21 mouse cellular contexts compared by ENCODE assay signal in genomic region chr13:63799940-63800339, GRCm38 (mm10).
"Had no signal": no experiment of that assay in that cellular context is flagged by ENCODE, and none has a peak within 500 bp of the region (broad histone marks: within the 10 kb centered on the region; RNA-seq: fewer than 3 reads in every experiment).

No protein-coding gene starts in this region.

- DNase-seq: kidney, postnatal 10 days; kidney, postnatal 36 days; layer of hippocampus, postnatal 36 days; left cerebral cortex, postnatal 4 days; liver, postnatal 0 days; lung, embryonic 14.5 days; right cerebral cortex, adult 18-20 months; right cerebral cortex, postnatal 14 days; right cerebral cortex, postnatal 4 days; thymus, postnatal 25 days had no signal

- H3K36me3 ChIP-seq: kidney, embryonic 15.5 days; limb, embryonic 12.5 days; limb, embryonic 15.5 days; midbrain, embryonic 12.5 days; midbrain, embryonic 15.5 days; neural tube, embryonic 12.5 days; neural tube, embryonic 15.5 days had no signal

- H3K4me1 ChIP-seq: kidney, embryonic 15.5 days; limb, embryonic 12.5 days; limb, embryonic 15.5 days; midbrain, embryonic 12.5 days; midbrain, embryonic 15.5 days; neural tube, embryonic 12.5 days; neural tube, embryonic 15.5 days had no signal

- H3K27me3 ChIP-seq: kidney, embryonic 15.5 days; limb, embryonic 12.5 days; limb, embryonic 15.5 days; midbrain, embryonic 12.5 days; midbrain, embryonic 15.5 days; neural tube, embryonic 12.5 days; neural tube, embryonic 15.5 days had no signal

- H3K4me3 ChIP-seq: kidney, embryonic 15.5 days; limb, embryonic 12.5 days; limb, embryonic 15.5 days; midbrain, embryonic 12.5 days; midbrain, embryonic 15.5 days; neural tube, embryonic 12.5 days; neural tube, embryonic 15.5 days had no signal

- H3K9me3 ChIP-seq: kidney, embryonic 15.5 days; limb, embryonic 12.5 days; limb, embryonic 15.5 days; midbrain, embryonic 12.5 days; midbrain, embryonic 15.5 days; neural tube, embryonic 12.5 days; neural tube, embryonic 15.5 days had no signal

- H3K9ac ChIP-seq: kidney, embryonic 15.5 days; limb, embryonic 12.5 days; limb, embryonic 15.5 days; liver, embryonic 14.5 days; liver, postnatal 0 days; lung, embryonic 14.5 days; midbrain, embryonic 12.5 days; midbrain, embryonic 15.5 days; neural tube, embryonic 12.5 days; neural tube, embryonic 15.5 days had no signal

- H3K27ac ChIP-seq: kidney, embryonic 15.5 days; limb, embryonic 12.5 days; limb, embryonic 15.5 days; liver, embryonic 14.5 days; macrophage; midbrain, embryonic 12.5 days; midbrain, embryonic 15.5 days; neural tube, embryonic 12.5 days; neural tube, embryonic 15.5 days had no signal

- H3K4me2 ChIP-seq: kidney, embryonic 15.5 days; limb, embryonic 12.5 days; limb, embryonic 15.5 days; liver, embryonic 11.5 days; lung, embryonic 14.5 days; midbrain, embryonic 12.5 days; midbrain, embryonic 15.5 days; neural tube, embryonic 12.5 days; neural tube, embryonic 15.5 days had no signal

- ATAC-seq: liver, postnatal 0 days; lung, postnatal 0 days; midbrain, embryonic 15.5 days had no signal
